Mouse (Mus musculus): ENCODE data around the gene Cacna1s.

The Cacna1s gene

GRCm38 (mm10) chr1:136052547-136052946, at the start of gene Cacna1s:
TSS of gene Cacna1s (plus strand) at chr1:136052750.
- DNase-seq (ENCODE audit: low spot score): no peak

GRCm38 (mm10) chr1:136006292-136006748, 46.2 kb upstream of the Cacna1s start, which contains the start of gene Igfn1:
TSS of gene Igfn1 (minus strand) at chr1:136006342.
- no peak for DNase-seq (ENCODE audit: low spot score)

GRCm38 (mm10) chr1:136007211-136008158, 45.1 kb upstream of the Cacna1s start, which contains the start of gene Tmem9:
TSS of gene Tmem9 (plus strand) at chr1:136008150.
- DNase-seq (ENCODE audit: low spot score): peak; percentile 93

- DNase-seq (ENCODE audit: low spot score): no peak
Measured at GRCm38 (mm10) chr1:136008159-136008533, 44.4 kb upstream of the Cacna1s start.

- no peak for DNase-seq (ENCODE audit: low spot score)
Measured at GRCm38 (mm10) chr1:136010247-136010646, 42.3 kb upstream of the Cacna1s start.

- no peak for DNase-seq (ENCODE audit: low spot score)
Measured at GRCm38 (mm10) chr1:136013513-136013912, 39.0 kb upstream of the Cacna1s start.

- DNase-seq (ENCODE audit: low spot score): no peak
Measured at GRCm38 (mm10) chr1:136014796-136015502, 37.6 kb upstream of the Cacna1s start.

- DNase-seq (ENCODE audit: low spot score): peak; percentile 18
Measured at GRCm38 (mm10) chr1:136017307-136017706, 35.2 kb upstream of the Cacna1s start.

GRCm38 (mm10) chr1:136017907-136018313, 34.6 kb upstream of the Cacna1s start:
- DNase-seq (ENCODE audit: low spot score): peak; percentile 95

GRCm38 (mm10) chr1:136018390-136019189, 34.0 kb upstream of the Cacna1s start:
- peak; percentile 73 for DNase-seq (ENCODE audit: low spot score)

- no peak for DNase-seq (ENCODE audit: low spot score)
Measured at GRCm38 (mm10) chr1:136030201-136030600, 22.3 kb upstream of the Cacna1s start.

GRCm38 (mm10) chr1:136031697-136032096, 20.9 kb upstream of the Cacna1s start:
- DNase-seq (ENCODE audit: low spot score): no peak

- no peak for DNase-seq (ENCODE audit: low spot score)
Measured at GRCm38 (mm10) chr1:136032961-136033360, 19.6 kb upstream of the Cacna1s start.

- DNase-seq (ENCODE audit: low spot score): no peak
Measured at GRCm38 (mm10) chr1:136038746-136039538, 13.6 kb upstream of the Cacna1s start.

GRCm38 (mm10) chr1:136040452-136040851, 12.1 kb upstream of the Cacna1s start:
- no peak for DNase-seq (ENCODE audit: low spot score)

GRCm38 (mm10) chr1:136040874-136041273, 11.7 kb upstream of the Cacna1s start:
- no peak for DNase-seq (ENCODE audit: low spot score)

- no peak for DNase-seq (ENCODE audit: low spot score)
Measured at GRCm38 (mm10) chr1:136045774-136046173, 6.8 kb upstream of the Cacna1s start.

- DNase-seq (ENCODE audit: low spot score): no peak
Measured at GRCm38 (mm10) chr1:136047432-136047831, 5.1 kb upstream of the Cacna1s start.

GRCm38 (mm10) chr1:136047894-136048293, 4.7 kb upstream of the Cacna1s start:
- DNase-seq (ENCODE audit: low spot score): no peak

GRCm38 (mm10) chr1:136050312-136051012, 2.1 kb upstream of the Cacna1s start, which contains the start of gene Ascl5:
TSS of gene Ascl5 (plus strand) at chr1:136050804.
- DNase-seq (ENCODE audit: low spot score): no peak

- DNase-seq (ENCODE audit: low spot score): no peak
Measured at GRCm38 (mm10) chr1:136051013-136051315, 1.6 kb upstream of the Cacna1s start.

All from yolk sac, embryonic 10.5 days (tissue).